Mouse (Mus musculus) heart, adult 9 months (tissue): ENCODE measurements around the gene Sun2.

ENCODE experiments used
- DNase-seq, 2 experiments: peaks; one replicate each; pipeline ENCODE4 v3.0.0; 2022; ENCODE audit warnings: low spot score in 2 of 2

The Sun2 gene

DNA sequence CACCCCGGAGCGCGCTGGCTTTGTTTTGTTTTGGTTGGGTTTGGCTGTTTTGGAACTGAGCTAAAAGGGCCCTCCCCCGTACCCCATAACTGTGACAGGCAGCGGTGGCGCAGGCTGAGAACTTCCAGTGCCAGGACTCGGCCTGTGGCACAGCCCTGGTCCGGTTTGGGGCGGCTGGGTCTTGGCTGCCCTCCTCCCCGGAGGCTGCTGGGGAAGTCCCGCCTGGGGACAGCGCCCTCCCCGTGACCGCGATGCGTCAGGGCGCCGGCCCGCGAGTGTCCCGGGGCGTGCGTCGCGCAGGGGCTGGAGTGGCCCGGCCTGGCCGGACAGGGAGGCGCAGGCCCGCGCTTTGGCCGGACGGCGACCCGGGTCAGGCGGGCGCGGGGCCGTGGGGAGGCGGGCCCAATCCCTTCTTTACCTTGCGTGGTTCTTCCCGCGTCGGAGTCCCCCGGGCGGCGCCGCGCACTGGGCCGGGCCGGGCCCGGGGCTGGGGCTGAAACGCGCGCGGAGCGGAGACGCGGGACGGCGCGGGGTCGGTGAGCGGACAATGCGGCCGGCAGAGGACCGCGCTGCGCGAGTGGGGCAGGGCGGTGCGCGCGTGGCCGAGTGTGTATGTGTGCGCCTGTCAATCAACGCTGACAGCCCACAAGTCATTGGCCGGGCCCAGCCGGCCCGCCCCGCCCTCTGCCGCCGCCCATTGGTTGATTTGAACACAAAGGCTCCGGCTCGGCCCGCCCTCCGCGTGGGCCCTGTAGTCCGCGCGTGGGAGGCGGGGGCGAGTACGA is at the start of gene Sun2:
Gene Sun2, minus strand, starts transcription at position 616 of the 785 bp plus-strand sequence.
- peak; percentile 92 to 93 for DNase-seq

DNA sequence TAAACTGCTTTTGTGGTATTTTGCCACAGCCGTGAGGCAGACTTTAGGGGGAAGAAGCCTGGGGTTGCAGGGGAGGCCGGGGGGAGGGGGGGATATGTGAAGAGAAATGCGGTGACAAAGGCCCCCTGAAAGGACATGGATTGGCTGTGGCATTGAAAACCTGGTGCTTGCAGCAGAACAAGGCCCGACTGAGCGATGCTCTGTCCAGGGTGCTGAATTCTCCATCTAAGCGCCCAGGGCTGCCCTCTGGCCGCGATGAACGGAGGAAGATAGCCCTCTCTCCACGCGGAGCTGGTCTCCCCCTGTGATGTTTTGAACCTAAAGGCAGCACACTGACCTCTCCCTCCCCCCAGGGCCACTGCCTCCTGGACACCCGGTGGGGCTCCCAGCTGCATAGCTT is 49.2 kb upstream of the Sun2 start:
- no peak for DNase-seq

DNA sequence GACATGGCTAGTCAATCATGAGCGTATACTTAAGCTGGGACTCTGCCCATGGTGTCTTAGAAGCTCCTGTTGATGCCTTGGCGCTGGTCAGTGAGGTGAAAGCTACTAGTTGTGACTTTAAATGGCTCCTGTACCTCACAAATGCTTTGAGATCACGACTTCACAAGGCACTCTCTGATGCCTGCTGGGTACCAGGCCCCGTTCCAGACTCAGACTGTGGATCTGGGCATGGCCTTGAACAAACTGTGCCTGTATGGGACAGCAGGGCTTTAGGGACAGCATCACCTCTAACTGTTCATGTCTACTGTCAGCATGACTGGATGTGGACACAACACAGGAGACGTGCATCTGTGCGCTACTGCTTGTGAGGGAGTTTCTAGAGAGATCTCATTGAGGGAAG is 48.6 kb upstream of the Sun2 start:
- no peak for DNase-seq

DNA sequence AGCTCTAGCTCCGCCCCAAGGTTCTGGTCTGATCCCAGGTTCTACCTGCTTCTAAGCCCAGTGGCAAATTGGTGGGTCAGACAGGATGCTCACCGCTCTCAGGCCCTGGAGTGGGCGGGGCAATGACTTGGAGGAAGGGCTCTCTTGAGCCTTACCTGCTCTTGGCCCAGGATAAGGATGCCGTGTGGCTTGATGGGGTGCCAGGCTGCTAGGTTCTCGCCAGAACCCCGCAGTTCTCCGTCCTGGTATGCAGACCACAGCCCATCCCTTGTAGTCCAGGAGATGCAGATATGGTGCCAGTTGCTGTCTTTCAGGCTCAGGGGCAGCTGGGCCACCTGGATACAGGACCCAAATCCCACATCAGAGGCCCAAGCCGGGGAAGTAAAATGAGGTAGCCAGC is 47.8 kb upstream of the Sun2 start:
- DNase-seq, result no peak

DNA sequence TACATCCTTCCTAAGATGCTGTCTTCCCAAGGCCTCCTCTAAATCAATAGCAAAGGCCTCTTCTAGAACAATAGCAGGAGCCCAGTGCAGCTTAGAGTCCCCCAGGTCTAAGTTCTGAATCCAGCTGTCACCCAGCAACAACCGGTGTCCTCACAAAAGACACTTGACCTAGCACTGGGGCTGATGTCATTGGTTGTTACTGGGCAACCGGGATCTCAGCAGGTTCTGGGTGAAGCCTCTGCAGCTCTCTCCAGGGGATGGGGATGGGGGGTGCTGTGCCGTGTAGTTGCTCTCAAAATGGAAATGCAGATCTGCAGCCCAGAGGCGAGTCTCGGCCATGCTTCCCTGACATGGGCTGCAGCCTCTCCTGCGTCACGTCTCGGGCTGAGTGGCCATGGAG is 45.5 kb upstream of the Sun2 start:
- no peak for DNase-seq

DNA sequence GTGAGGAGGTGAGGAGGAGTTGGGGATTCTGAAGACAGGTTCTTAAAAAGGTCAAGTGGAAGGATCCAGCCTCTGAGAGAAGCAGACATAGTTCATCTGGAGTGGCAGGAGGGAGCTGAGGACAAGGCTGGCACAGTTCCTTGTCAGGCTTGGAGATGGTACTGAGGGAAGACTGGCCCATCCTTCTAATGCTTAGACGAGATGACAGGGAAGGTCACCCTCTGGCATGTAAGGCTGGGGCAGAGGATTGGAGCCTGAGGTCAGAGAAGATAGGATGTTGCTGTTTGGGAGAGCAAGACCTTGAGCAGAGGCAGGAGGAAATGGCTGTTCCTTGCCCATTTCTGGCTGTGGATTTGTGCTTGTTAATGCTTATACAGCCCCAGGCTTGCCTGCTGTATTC is 42.7 kb upstream of the Sun2 start:
- DNase-seq, result no peak

DNA sequence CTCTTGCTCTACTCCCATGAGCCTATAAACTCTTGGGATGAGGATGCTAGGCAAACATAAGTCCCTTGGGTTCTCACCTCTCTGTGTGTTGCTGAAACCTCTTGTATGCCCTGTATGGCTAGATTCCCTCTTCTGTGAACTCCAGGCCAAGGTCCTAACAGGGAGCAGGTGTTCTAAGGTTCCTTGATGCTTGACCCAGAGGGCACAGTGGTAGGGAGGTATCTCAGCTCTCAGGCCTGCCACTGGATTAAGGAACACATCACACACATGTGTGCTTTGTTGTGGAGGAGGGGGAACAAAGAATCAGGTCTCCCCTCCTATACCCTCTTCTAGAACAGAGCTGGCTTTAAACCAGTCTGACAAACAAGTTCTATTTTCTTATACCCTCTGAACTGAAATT is 35.4 kb upstream of the Sun2 start, which contains the start of gene Dnal4:
Gene Dnal4, minus strand, starts transcription at position 101 of the 400 bp plus-strand sequence.
- no peak for DNase-seq

DNA sequence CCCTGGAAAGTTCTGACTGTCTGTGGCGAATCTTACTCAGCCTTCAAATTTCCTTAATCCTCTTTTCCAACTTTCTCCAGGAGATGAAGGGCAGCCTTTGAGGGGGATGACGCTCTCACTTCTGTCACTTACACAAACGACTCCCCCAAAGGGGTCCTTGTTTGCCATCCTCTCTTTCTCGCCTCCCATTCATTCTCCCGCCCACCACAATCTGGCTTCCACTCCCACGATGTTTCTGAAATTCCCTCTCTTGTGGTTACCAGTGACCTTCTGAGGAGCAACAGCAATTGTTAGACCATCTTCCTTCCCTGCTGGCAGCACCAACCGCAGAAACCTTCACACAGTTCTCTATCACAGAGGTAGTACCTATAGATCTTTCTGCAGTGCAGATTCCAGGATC is 33.3 kb upstream of the Sun2 start:
- DNase-seq, result no peak

DNA sequence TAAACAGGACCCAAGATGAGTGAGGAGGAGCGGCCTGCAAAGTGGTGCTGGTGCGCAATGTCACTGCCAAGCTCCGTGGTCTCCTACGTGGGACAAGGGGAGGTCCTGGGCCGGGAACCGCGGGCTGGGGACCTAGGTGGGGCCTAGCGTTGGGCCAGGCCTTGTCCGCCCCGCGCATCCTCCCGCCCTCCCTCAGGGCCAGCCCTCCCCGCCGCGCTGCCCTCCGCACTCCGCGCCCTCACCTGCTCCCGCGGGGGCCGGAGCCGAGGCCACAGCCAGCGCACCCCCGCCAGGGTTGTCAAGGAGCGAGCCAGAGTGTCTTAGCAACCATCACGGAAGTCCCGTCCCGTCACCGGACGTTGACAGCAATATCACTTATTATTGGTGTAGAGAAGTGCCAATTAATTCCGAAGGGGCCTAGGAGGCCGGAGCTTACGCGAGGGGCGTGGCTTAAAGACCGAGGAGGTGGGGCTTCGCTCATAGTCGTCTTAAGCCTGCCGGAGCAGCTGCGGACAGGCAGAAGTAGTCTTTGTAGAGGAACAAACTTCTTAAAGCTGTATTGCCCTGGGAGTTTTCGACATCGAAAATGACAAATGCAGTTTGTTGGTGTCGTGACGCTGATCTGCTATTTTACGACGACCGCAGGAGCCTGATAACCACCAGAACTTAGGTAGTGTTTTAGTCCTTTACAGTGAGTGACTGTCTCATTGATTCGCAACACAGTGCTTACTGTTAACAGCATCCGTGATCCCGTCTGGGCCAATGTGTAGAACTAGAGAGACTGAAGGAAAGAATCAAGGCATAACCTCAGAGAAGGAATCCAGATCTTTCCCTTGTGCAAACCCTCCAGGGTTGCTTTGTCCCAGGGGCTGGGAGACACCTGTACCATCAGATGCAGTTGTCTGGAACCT is 32.0 kb upstream of the Sun2 start:
- peak; percentile 98 to 99 for DNase-seq

DNA sequence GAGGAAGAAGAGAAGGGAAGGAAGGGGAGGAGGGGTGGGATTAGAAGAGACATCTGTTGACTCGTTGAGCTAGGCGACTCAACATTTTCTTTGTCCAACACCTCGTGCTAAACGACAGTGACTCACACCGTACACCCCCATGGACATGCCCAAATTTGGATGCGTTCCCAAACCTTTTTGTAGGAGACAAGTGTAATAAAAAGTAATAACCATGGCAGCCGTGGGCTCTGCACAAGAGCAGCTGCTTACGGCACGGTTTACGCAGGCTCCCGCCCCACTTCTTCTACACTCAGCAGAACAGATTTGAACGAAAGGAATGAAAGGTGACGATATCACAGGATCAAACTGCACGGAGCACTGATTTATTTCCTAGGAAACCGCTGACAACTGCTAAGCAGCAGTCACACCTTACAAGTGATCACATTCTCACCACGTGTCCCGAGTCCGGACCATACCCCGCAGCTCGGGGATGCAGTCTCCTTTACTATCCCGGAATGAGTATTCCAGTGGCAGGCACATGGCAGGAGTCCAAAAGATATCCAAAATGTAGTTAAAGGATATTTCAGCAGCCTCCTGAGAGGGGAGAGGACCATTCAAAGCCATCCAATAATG is 28.4 kb upstream of the Sun2 start:
- no peak for DNase-seq

DNA sequence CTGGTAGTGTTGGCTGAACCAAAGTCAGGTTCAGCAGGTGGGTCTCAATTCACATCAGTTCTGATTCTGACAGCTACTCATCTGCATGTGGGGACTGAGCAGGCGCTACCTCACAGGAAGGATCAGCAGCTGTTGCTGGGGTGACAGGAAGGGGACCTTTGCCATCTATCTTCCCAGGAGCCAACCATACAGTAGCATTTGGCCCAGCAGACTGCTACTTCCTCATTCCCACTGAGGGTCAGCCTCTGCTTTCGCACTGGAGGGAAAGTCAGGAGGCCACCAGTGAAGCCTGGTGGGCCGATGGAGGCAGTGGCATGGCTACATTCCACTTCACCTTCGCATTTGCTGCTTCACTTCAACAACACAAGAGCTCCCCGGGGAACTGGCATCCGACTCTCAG is 26.0 kb upstream of the Sun2 start:
- DNase-seq, result no peak

DNA sequence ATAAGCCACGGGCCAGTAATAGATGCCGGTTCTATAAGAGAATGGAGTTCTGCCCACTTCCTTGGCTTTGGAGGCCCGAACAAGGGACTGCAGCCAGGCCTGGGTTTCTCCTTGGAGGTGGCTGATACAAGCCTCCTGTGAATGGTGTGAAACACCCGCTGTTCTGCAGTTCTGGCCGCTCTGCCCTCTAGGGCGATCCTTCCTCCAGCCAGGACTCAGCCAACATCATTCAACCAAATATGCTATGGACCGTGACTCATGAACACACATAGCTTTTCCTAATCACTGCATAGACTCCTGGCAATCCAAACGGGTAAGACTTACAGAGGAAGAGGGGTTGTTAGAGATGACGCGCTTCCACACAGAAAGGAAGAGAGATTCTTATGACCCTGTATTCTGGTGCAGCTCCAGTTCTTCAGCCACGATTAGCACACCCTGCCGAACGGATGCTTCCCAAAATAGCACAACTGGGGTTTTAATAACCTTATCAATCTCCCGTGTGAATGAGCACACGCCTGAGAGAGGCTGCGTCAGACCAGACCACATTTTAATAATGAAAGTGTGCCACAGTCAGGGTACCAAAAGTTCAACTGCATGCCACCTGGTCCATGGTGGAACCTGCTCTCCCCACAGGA is 25.1 kb upstream of the Sun2 start:
- DNase-seq, result no peak

DNA sequence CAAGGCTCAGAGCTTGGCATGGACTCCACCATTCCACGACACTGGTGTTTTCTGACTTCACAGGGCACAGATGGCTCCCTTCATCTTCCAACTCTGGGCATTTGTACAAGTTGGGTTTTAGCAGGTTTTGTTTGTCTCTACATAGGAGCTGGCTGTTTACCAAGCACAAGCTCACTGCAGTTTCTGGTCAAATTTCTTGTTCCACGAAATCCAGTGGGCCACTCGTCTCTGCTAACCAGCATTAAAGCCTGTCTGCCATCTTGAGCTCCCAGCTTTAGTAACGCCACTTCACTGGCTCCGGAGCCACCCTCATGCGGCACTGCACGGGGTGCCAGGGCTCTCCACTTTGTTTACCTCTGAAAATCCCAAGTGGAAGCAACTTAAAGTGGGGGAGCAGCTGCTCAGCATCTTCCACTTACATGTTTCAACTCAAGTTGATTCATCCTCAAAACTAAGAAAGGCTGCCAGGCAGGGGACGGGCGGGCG is 24.3 kb upstream of the Sun2 start:
- no peak for DNase-seq

DNA sequence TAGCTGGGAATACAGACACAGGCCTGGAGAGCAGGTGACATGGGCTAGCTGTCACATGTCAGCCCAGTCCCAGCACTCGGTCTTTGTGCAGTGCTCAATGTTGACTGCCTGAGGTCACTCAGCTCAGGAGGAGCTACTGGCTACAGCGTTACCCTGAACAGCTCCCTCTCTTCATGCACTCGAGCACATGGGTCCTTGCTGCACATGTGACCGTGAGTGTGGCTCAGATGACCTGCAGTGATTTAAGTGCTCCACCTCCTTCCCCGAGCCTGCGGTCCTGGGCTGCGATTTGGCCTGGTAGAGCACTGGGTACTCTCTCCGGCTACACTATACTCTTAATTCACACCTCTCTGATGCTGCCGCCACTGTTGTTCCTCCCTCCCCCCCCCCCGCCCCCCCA is 23.8 kb upstream of the Sun2 start:
- DNase-seq, result no peak

DNA sequence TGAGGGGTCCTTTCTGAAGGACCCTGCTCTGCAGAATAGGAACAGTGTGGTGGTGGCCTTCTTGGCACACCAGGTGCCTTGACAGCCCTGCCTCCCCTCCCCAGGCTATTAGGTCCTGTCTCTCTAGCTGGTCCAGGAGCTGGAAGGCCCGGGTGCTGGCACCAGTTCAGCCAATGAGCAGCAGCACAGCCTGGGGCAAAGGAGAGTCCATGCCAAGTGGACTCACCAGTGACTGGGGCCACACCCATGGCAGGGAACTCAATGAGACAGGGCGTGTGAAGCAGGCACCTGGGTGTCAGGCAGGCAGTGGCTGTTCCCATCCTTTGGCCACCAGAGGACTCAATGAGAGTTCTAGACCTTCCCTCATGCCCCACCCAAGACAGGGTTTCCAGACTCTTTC is 23.0 kb upstream of the Sun2 start:
- DNase-seq, result no peak

DNA sequence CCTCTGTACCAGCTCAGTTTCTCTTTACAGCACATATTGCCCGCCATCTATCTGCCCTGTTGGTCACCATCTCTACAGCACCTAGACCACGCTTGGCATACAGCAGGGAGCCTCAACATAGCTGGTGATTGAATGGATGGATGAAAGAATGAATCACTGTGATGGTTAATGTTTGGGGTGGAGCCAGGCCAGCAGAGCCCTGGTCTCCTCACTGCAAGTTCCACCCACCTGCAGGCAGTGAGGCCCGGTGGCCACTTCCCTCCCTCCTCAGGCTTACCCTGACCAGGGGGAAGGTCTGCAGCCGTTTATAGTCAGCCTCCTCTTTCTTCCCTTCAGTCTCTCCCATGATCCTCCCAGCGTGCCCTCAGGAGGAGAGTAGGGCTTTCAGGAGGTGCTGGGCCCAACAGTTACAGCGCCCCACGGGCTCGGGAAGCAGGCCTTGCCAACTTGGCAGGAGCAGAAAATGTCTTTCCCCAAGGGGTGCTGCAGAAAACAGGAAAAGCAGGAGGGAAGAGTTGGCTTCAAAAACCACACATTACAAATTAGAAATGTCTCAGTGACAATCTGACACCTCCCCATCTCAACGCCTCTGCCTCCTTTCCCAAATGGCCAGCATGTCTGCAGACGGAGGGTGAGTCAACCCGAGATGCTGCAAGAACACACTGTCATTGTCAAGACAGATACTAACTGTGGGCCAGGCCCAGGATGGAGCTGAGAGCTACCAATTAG is 22.4 kb upstream of the Sun2 start:
- DNase-seq, result no peak

DNA sequence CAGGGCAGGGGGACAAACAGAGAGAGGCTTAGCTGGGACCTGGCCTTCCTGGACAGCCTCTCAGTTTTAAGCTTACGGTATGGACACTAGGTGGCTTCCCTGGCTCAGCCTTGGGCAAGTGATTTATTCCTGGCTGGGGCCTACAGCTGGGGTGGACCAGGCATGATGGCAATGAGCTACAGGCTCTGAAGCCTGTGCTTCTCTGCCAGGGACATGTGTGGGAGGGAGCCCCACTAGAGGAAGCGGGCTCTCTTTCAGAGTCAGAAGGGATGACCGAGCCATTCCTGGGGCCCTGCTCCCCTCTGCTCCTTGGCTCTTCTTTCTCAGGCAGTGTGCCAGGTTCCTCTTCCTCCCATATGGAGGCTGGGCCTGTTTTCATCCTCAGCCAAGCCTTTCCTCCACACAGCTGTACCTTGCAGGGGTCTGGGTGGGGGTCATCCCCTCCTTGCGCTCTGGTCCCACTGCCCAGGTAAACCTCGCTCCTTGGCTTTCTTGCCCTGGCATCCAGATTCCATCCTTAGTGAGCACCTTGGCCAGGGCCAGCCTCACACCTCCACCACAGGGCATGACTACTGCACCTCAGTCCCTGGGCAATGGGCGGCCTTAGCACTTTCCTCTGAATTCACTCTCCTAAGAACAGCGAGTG is 21.4 kb upstream of the Sun2 start:
- DNase-seq, result no peak

DNA sequence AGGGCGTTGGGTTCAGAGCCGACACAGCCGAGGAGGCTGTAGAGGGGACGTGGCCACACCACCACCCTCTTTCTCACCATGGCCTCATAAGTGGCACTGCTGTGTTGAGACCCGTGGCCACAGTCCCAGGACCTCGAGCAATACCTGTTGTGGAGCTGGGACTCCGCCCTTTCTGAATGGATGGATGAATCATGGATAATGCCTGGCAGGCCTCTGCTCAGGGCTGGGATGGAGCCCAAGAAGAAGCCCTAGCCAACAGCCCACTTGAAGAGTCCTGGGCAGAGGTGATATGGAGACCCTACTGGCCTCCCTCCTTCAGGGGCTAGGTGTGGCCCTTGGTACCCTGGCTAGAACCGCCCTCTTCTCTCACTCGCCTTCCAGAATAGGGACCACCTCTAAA is 20.7 kb upstream of the Sun2 start:
- DNase-seq, result no peak

DNA sequence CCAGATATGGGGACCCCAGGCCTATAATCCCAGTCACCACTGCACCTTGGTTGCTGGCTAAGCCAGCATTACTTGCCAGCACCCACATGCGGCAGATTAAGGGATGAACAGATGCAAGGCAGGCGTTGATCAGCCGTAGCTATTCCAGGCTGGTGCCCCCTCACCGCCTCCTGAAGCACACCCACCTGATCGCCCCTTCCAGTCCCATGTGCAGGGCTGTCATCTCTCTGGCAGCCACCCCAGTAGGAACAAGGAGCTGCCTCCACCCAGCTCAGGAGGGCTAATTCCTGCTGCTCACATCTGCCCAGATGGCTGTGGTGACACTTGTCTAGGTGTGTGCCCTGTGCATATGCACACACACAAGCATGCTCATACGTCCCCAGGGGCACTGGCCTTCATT is 18.6 kb upstream of the Sun2 start:
- DNase-seq, result no peak

DNA sequence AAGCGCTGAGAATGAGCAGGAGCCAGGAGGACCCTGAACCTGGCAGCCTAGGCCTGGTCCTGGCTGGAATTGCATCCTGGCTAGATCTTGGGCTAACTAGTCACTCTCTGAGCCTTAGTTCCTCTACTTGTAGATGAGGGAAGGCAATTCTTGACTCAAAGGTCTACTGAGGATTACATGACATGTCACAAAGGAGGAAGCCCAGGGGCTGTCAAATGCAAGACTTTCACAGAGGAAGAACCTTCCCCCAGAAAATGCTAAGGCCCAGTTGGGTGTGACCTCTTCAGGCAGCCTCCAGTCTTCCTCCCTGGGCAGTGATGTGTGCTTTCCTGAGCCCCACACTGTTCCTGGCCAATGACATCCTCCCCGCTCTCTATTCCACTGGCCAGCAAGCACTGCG is 14.8 kb upstream of the Sun2 start:
- no peak for DNase-seq
